Mouse (Mus musculus) heart, adult 2 months (tissue): ENCODE measurements around the gene Ccdc32. TPM values are rescaled to one million over a fixed set of nuclear protein-coding genes. Genes with fewer than 3 reads are reported as not detected.

Experiments
- DNase-seq, 2 experiments: peaks; one replicate each; pipeline ENCODE4 v3.0.0; 2021
- H3K27ac ChIP-seq: fragments of 200-600 bp; 2 replicates; pipeline ENCODE4 v1.8.1; 2022
- H3K27me3 ChIP-seq: fragments of 200-500 bp; 2 replicates; pipeline ENCODE4 v1.6.1; 2012; ENCODE audit warnings: mild to moderate bottlenecking, low read length, inconsistent platforms, mixed read lengths; ENCODE audit not compliant: control insufficient read depth, insufficient read depth
- H3K36me3 ChIP-seq: fragments of 200-500 bp; 2 replicates; pipeline ENCODE4 v1.6.1; 2012; ENCODE audit warnings: low read length, inconsistent platforms; ENCODE audit not compliant: control insufficient read depth, insufficient read depth
- H3K4me1 ChIP-seq: fragments of 200-500 bp; 2 replicates; pipeline ENCODE4 v1.6.1; 2011; ENCODE audit warnings: low read length; ENCODE audit not compliant: control insufficient read depth, insufficient read depth
- H3K4me3 ChIP-seq: fragments of 200-600 bp; 2 replicates; pipeline ENCODE4 v1.8.1; 2022
- H3K79me2 ChIP-seq: fragments of 200-500 bp; replicated peaks from 2 replicates; pipeline ENCODE4 v1.6.1; 2012; ENCODE audit warnings: mild to moderate bottlenecking, inconsistent platforms, low read length, moderate library complexity, mixed read lengths; ENCODE audit not compliant: control insufficient read depth, insufficient read depth
- H3K9ac ChIP-seq: fragments of 200-500 bp; 2 replicates; pipeline ENCODE4 v1.6.1; 2012; ENCODE audit warnings: low read depth, mild to moderate bottlenecking, control low read depth, inconsistent platforms, low read length, mixed read lengths
- CTCF ChIP-seq: fragments of 200-600 bp; IDR thresholded peaks from 2 replicates; pipeline ENCODE4 v1.8.1; 2022; ENCODE audit warnings: antibody characterized with exemption, mild to moderate bottlenecking, moderate library complexity
- EP300 ChIP-seq: fragments of 200-500 bp; IDR thresholded peaks from 2 replicates; pipeline ENCODE4 v1.6.1; 2011; ENCODE audit warnings: low read depth, low read length, control low read depth; ENCODE audit not compliant: insufficient read depth
- POLR2A ChIP-seq: fragments of 200-500 bp; IDR thresholded peaks from 2 replicates; pipeline ENCODE4 v1.6.1; 2011; ENCODE audit warnings: mild to moderate bottlenecking, low read depth, low read length, control low read depth; ENCODE audit not compliant: insufficient read depth
- WGBS: fragments of 180-500 bp; shearing (Covaris S2); methylation state at CpG from one replicate; pipeline ENCODE4 v1.1.7; 2018; 5-methylcytosine and 5-hydroxymethylcytosine counted together
- intact Hi-C: fragments of 180-260 bp; cut with DNase I; formaldehyde crosslinking; loops from one replicate; pipeline ENCODE4 v1.15.1; 2025
- long read RNA-seq: library from polyadenylated mRNA; stranded (forward); transcript quantifications from one replicate; pipeline ENCODE4 v2.0.0, GENCODE M21; 2021
- polyA plus RNA-seq: library from polyadenylated mRNA; depleted of rRNA; stranded (reverse); fragments of >200 nt; gene quantifications from 2 replicates; pipeline ENCODE4 v1.2.3, GENCODE M21; 2012; rRNA removed
- total RNA-seq, 2 experiments: library from RNA; stranded (reverse); gene quantifications; 2 replicates each; pipeline ENCODE4 v1.2.3; 2021

Ccdc32 gene
- total RNA-seq (10 to 100 TPM in 1 of 2 experiments, 1 to 10 TPM in 1; 9.7 to 10.9 TPM), polyA plus RNA-seq (5.2 and 10.8 TPM in 2 replicates)
- long read RNA-seq, transcript Ccdc32-201 (4 exons, 1,870 nt): major isoform, 16 of 24 reads
- long read RNA-seq, partial matches to known transcripts: 0 of 24 reads
- long read RNA-seq, other reads (novel, unspliced or antisense): 8 of 24 reads

DNA sequence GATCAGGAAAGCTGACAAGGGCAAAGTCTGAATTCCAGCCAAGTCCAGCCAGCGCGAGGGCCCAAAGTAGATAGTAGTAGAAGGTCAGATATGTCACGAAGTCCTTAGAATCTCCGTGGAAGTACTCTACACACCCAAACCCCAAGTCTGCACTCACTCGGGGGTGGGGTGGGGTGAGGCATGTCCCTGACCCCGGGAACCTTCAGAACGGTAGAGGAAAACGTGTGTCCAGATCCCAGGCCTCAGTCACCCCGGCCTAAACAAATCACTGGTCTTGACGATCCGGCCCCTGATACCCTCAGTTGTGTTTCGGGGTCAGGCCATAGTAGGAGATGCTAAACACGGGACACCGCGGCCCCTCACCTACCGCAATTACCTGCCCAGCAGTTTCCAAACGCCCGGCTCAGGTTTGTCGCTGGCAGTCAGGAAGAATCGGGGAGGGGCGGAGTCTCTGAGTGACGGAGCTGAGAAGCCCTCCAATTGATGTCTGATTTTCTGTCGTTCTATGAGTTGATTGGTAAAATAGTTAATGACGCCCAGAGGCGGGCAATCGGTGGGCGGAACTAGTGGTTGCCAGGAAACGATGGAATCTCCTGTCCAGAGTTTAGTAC lies at the start of gene Ccdc32:
TSS of gene Ccdc32 (minus strand) at position 453 of the 611 bp plus-strand sequence.
- Histone ChIP-seq H3K36me3 (peaks cover 3% of the 10 kb centered on the region; the same call in 1 of the 2 replicates), H3K27me3 (no peaks in the 10 kb centered on the region), H3K9ac (peak within 1 kb of the TSS; percentile 87), H3K27ac (peak within 1 kb of the TSS; percentile 77), H3K4me3 (peak within 1 kb of the TSS; percentile 71), H3K79me2 (no peaks in the 10 kb centered on the region), H3K4me1 (peaks cover 4% of the 10 kb centered on the region)
- intact Hi-C loops: no loop called here
- peak; percentile 94 to 95 for DNase-seq
- under 1% methylated on average over 28 of the region's 28 CpGs for WGBS
- no peak for TF ChIP-seq CTCF
- no peak for TF ChIP-seq EP300
- peak; percentile 64 for TF ChIP-seq POLR2A

DNA sequence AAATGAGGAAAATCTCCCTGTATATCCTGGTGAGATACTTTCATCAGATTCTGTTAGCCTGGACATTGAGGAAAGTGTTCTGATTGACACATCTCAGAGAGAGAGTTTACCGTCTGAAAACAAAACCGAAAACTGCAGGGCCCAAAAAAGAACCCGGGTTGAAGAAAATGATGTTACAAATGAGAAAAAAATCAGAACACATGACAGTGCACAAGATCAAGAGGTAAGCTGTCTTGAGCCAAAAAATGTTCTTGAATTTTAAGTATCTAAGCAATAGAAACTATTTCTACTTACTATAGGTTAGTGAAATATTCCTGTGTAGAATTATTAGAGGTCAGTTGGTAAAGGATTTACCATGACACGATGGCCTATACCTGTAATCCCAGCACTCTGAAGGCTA lies 43.2 kb upstream of the Ccdc32 start:
- Histone ChIP-seq H3K36me3 (no peaks in the 10 kb centered on the region), H3K79me2 (no peaks in the 10 kb centered on the region), H3K27ac (no peak overlapping the region), H3K4me1 (no peaks in the 10 kb centered on the region), H3K27me3 (no peaks in the 10 kb centered on the region), H3K9ac (no peak overlapping the region), H3K4me3 (no peak overlapping the region)
- 91% methylated on average over 4 of the region's 4 CpGs for WGBS
- DNase-seq: no peak
- intact Hi-C loops: no loop called here
- TF ChIP-seq EP300 (no peak), CTCF (no peak), POLR2A (no peak)

- 97% methylated on average over 2 of the region's 2 CpGs for WGBS
- TF ChIP-seq EP300 (no peak), POLR2A (no peak), CTCF (no peak)
Observed at GRCm38 (mm10) chr2:119060139-119060538, 30.9 kb upstream of the Ccdc32 start.

DNA sequence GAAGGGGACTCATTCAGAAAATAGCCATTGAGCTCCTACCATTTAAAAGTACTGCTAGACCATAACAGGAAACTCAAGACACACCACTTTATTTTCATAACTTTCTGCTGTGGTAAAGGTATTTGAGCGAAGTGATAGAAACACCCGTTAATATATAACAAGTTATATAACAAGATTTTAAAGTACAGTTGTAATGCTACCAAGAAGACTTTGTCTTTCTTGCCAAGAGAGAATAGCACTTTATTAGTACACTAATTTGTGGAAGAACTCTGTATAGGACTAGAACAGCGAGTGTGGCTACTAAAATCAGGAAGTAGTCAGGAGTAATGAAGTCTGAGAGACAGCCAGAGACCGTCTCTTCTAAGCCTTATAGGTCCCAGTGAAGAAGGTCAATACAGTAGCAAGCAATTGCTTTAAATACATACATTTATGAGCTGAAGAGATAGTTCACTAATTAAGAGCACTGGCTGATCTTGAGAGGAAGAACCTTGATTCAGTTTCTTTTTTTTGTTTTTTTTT lies 21.0 kb upstream of the Ccdc32 start:
- intact Hi-C loops: no loop called here
- Histone ChIP-seq H3K36me3 (no peaks in the 10 kb centered on the region), H3K9ac (no peak overlapping the region), H3K27ac (no peak overlapping the region), H3K4me3 (no peak overlapping the region), H3K4me1 (no peaks in the 10 kb centered on the region), H3K79me2 (peaks cover 9% of the 10 kb centered on the region), H3K27me3 (no peaks in the 10 kb centered on the region)
- TF ChIP-seq POLR2A (no peak), EP300 (no peak), CTCF (no peak)
- no peak for DNase-seq
- 78% methylated on average over 4 of the region's 4 CpGs for WGBS

More at GRCm38 (mm10) chr2:119060139-119060538, 30.9 kb upstream of the Ccdc32 start:
- Histone ChIP-seq H3K79me2 (no peaks in the 10 kb centered on the region), H3K9ac (no peak overlapping the region), H3K4me3 (no peak overlapping the region), H3K27me3 (no peaks in the 10 kb centered on the region), H3K4me1 (no peaks in the 10 kb centered on the region), H3K27ac (no peak overlapping the region), H3K36me3 (no peaks in the 10 kb centered on the region)
- intact Hi-C loops: no loop called here
- DNase-seq: no peak

DNA sequence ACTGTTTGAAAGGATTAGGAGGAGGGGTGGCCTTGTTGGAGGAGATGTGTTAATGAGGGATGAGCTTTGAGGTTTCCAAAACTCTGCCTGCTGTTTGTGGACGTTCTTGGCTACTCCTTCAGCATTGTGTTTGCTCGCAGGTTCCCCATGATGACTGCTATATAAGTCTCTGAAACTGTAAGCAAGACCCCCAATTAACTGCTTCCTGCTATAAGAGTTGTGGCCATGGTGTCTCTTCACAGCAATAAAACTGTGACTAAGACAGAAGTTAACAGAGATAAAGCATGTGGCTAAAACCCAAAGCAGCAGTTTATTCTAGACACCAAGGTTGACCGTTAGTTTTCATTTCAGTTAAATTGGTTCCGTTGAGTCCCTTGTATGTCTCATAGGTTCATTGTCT lies 18.7 kb upstream of the Ccdc32 start:
- H3K4me3 ChIP-seq: no peak overlapping the region; the same call in 1 of the 2 replicates
- no peaks in the 10 kb centered on the region for H3K4me1 ChIP-seq
- no peak for DNase-seq
- WGBS: 23% methylated on average over 4 of the region's 4 CpGs
- TF ChIP-seq EP300 (no peak), POLR2A (no peak), CTCF (no peak)
- peaks cover 9% of the 10 kb centered on the region for H3K79me2 ChIP-seq
- no peak overlapping the region for H3K27ac ChIP-seq
- H3K27me3 ChIP-seq: no peaks in the 10 kb centered on the region
- no peaks in the 10 kb centered on the region for H3K36me3 ChIP-seq
- intact Hi-C loops: loop anchor here (2.0 to 5.0 kb wide), 2 partner anchors 15 to 239 kb away; partner anchors contain the start of gene Vps18
- no peak overlapping the region for H3K9ac ChIP-seq
